Mouse (Mus musculus) heart, embryonic 13.5 days (tissue): ENCODE measurements around the gene 4931428F04Rik. TPM values are rescaled to one million over a fixed set of nuclear protein-coding genes. Genes with fewer than 3 reads are reported as not detected.
A peak's percentile ranks its signal among the peaks of the same experiment; 100 is the strongest.

Source experiments
- ATAC-seq: fragments of 200-750 bp; cut with Nextera tagmentation; 2 replicates; pipeline ENCODE4 v1.8.0; 2017; ENCODE audit warnings: moderate TSS enrichment; ENCODE audit not compliant: insufficient number of reproducible peaks, low FRiP score, low TSS enrichment; ENCODE audit errors: extremely low read depth
- H3K27ac ChIP-seq: fragments of 300-500 bp; sonication (generic); replicated peaks from 2 replicates; pipeline ENCODE4 v1.5.1; 2015; ENCODE audit warnings: moderate library complexity, mild to moderate bottlenecking, inconsistent platforms
- H3K27me3 ChIP-seq: fragments of 300-500 bp; sonication (generic); replicated peaks from 2 replicates; pipeline ENCODE4 v1.6.1; 2015; ENCODE audit warnings: mild to moderate bottlenecking, inconsistent platforms
- H3K36me3 ChIP-seq: fragments of 300-500 bp; sonication (generic); 2 replicates; pipeline ENCODE4 v1.6.1; 2015; ENCODE audit warnings: mild to moderate bottlenecking, inconsistent platforms
- H3K4me1 ChIP-seq: fragments of 300-500 bp; sonication (generic); 2 replicates; pipeline ENCODE4 v1.6.1; 2015; ENCODE audit warnings: inconsistent platforms
- H3K4me2 ChIP-seq: fragments of 300-500 bp; sonication (generic); 2 replicates; pipeline ENCODE4 v1.6.1; 2015; ENCODE audit warnings: inconsistent platforms, mild to moderate bottlenecking, moderate library complexity
- H3K4me3 ChIP-seq: fragments of 300-500 bp; sonication (generic); 2 replicates; pipeline ENCODE4 v1.5.1; 2015; ENCODE audit warnings: moderate library complexity, mild to moderate bottlenecking, inconsistent platforms
- H3K9ac ChIP-seq: fragments of 300-500 bp; sonication (generic); 2 replicates; pipeline ENCODE4 v1.6.1; 2015; ENCODE audit warnings: inconsistent platforms, mild to moderate bottlenecking, moderate library complexity
- H3K9me3 ChIP-seq: fragments of 300-500 bp; sonication (generic); 2 replicates; pipeline ENCODE4 v1.6.1; 2016; ENCODE audit warnings: inconsistent platforms
- WGBS: fragments of 180-500 bp; shearing (Covaris S2); methylation state at CpG from one replicate; pipeline ENCODE4 v1.1.7; 2015; ENCODE audit warnings: mixed read lengths; 5-methylcytosine and 5-hydroxymethylcytosine counted together
- polyA plus RNA-seq: library from polyadenylated mRNA; unstranded; fragments of >200 nt; fragmentation: Nextera tagmentation; extraction: Ambion mirVana; gene quantifications from 2 replicates; pipeline ENCODE4 v1.2.1, GENCODE M21; 2015

4931428F04Rik gene
- polyA plus RNA-seq, 1 experiment from 2014 or later = 6.5 TPM

DNA sequence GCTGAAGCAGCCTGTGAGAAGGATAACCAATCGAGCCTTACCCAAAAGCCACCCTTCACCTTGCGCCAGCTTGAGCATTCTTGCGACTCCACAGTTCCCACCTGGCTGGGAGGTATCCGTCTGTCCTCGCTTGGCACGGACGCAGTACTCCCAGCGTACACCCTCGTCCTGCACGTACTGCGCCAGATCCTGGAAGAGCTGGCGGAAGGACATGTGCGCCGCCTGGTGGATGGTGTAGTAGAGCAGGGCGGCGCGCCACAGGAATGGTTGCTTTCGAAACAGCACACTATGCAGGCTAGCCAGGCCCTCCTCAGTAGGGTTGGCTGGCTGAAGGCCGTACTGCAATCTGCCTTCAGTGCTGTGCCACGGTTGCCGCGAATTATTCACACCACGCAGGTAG is 6.6 kb downstream of the 4931428F04Rik start:
- H3K27ac ChIP-seq = no peak overlapping the region
- peaks cover 18% of the 10 kb centered on the region for H3K4me1 ChIP-seq
- H3K9me3 ChIP-seq = no peaks in the 10 kb centered on the region
- no peak overlapping the region; the same call in 1 of the 2 replicates for H3K4me2 ChIP-seq
- peaks cover 20% of the 10 kb centered on the region for H3K36me3 ChIP-seq
- no peak for ATAC-seq
- H3K4me3 ChIP-seq = 0 out of 2 replicates have a peak overlapping the region, but pooled peaks have one; percentile 8
- 25% methylated on average over 23 of the region's 23 CpGs for WGBS
- H3K27me3 ChIP-seq = peaks cover 66% of the 10 kb centered on the region
- H3K9ac ChIP-seq = no peak overlapping the region

DNA sequence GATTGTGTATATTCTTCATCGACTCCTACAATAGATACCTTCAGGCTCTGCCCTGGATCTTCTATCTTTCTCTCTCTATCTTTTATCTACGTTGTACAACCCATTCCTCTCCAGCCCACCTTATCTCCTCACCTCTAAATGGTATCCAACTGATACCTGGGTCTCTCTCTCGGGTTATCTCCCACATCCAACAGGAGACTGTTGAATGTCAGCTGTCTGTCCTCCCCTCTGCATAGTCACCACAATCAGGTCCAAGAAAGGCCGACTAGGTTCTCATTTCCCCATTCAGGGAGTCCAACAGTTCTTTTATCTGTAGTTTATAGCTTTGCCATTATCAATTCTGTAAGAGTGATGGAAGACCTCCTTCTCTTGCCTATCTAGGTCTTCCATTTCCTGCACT is 7.4 kb downstream of the 4931428F04Rik start:
- H3K9me3 ChIP-seq = no peaks in the 10 kb centered on the region
- no peak overlapping the region for H3K4me2 ChIP-seq
- ATAC-seq = no peak
- no peak overlapping the region for H3K27ac ChIP-seq
- WGBS = 53% methylated on average over 4 of the region's 4 CpGs
- H3K36me3 ChIP-seq = peaks cover 20% of the 10 kb centered on the region
- H3K4me1 ChIP-seq = peaks cover 17% of the 10 kb centered on the region
- no peak overlapping the region for H3K9ac ChIP-seq
- no peak overlapping the region for H3K4me3 ChIP-seq
- H3K27me3 ChIP-seq = peaks cover 74% of the 10 kb centered on the region

DNA sequence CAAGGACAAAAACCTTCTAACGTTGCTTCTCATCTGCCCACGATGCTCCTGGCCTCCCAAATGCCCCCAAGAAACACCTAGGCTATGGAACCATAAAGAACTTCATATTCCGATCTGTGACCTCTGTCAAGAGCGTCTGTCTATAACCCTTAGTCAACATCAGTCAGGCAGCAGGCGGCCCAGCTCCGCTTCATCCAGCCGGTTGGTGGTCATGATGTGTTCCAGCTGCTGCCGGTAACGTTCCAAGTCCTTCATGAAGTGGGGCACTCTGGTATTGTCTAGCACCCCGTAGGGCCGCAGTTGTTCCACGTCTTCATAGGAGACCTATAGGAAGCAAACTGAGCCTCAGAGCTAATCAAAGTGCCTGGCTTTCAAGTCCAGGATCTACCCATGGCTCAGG is 7.8 kb downstream of the 4931428F04Rik start:
- 83% methylated on average over 12 of the region's 12 CpGs for WGBS
- peaks cover 78% of the 10 kb centered on the region for H3K27me3 ChIP-seq

DNA sequence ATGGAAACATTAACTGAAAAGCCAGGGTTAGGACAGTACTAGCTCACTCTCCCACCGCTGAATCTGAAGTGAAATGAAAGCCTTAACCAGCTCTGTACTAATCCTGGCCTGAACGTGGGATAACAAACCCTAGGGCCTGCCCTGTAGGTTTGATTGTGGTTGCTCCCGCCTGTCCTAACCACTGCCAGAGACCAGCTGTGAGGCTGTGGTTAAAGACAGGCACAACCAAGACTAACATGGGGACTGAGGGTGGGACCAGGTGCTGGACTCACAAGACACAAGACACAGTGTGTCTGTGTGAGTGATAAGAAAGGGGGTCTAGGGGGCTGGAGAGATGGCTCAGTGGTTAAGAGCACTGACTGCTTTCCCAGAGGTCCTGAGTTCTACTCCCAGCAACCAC is 9.1 kb downstream of the 4931428F04Rik start:
- peaks cover 30% of the 10 kb centered on the region for H3K4me1 ChIP-seq
- peaks cover 82% of the 10 kb centered on the region for H3K27me3 ChIP-seq
- 65% methylated on average over 3 of the region's 3 CpGs for WGBS
- H3K4me2 ChIP-seq = no peak overlapping the region
- no peak for ATAC-seq
- no peak overlapping the region for H3K9ac ChIP-seq
- peaks cover 20% of the 10 kb centered on the region for H3K36me3 ChIP-seq
- H3K9me3 ChIP-seq = no peaks in the 10 kb centered on the region
- H3K4me3 ChIP-seq = no peak overlapping the region
- H3K27ac ChIP-seq = no peak overlapping the region

More for the DNA sequence above, 7.8 kb downstream of the 4931428F04Rik start:
- H3K4me3 ChIP-seq = no peak overlapping the region
- no peak overlapping the region for H3K4me2 ChIP-seq
- H3K27ac ChIP-seq = no peak overlapping the region
- peaks cover 17% of the 10 kb centered on the region for H3K4me1 ChIP-seq
- no peaks in the 10 kb centered on the region for H3K9me3 ChIP-seq
- peaks cover 20% of the 10 kb centered on the region for H3K36me3 ChIP-seq
- ATAC-seq = no peak
- no peak overlapping the region for H3K9ac ChIP-seq

DNA sequence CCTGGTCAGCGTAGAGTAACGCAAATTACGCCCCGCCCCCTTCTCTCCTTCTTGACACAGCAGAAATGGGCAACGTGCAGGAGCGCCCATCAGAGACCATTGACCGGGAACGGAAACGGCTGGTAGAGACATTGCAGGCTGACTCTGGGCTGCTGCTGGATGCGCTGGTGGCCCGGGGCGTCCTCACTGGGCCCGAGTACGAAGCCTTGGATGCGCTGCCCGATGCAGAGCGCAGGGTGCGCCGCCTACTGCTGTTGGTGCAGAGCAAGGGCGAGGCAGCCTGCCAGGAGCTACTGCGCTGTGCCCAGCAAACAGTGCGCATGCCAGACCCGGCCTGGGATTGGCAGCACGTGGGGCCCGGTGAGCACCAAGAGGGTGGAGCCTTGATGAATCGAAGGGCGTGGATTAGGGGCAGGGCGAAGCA is 10.7 kb downstream of the 4931428F04Rik start:
- ATAC-seq = no peak
- 4% methylated on average over 28 of the region's 28 CpGs for WGBS
- H3K27ac ChIP-seq = no peak overlapping the region
- peak overlapping the region; percentile 66 for H3K9ac ChIP-seq
- peak overlapping the region; percentile 41 for H3K4me3 ChIP-seq
- peaks cover 34% of the 10 kb centered on the region for H3K4me1 ChIP-seq
- no peaks in the 10 kb centered on the region for H3K9me3 ChIP-seq
- peaks cover 91% of the 10 kb centered on the region for H3K27me3 ChIP-seq
- H3K4me2 ChIP-seq = peak overlapping the region; percentile 68
- H3K36me3 ChIP-seq = peaks cover 16% of the 10 kb centered on the region

DNA sequence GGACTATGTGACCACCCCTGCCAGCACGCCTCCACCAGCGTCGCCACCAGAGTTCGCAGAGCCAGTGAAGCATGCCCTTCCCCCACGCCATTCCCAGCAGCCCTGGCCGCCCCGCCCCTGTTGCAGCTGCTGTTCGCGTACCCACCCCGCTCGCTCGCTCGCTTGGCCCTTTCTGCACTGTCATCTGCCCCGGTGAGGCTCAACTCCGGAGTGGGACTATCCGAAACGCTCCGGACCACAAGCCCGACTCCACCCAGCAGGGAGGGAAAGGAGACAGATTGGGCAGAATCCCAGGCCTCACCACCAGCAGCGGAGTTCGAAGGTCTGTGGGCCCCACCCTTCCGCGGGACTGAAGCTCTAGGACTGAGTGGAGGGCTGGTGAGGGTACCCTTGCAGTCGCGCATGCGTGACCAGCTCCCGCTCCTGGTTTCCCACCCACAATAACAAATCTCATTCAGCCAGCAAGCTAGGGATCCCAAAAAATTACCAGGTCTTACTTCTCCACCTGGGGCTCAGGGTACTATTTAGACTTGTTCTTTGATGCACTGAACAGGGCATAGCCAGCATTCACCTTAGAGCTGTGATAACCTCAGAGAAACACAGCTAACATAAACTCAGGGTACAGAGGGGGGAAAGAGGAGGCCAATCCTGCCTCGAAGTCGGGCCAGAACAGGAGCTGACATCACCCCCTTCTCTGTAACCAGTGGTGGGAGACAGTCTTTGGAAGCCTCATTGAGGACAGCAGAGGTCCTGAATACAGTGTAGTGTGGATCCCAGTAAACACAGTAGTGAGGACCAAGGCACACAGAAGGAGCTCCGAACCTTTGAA is 13.2 kb downstream of the 4931428F04Rik start:
- Histone ChIP-seq H3K4me3 (peak overlapping the region; percentile 54), H3K27me3 (peaks cover 96% of the 10 kb centered on the region), H3K4me2 (peak overlapping the region; percentile 81), H3K27ac (no peak overlapping the region), H3K9me3 (no peaks in the 10 kb centered on the region), H3K4me1 (peaks cover 30% of the 10 kb centered on the region), H3K36me3 (peaks cover 3% of the 10 kb centered on the region), H3K9ac (peak overlapping the region; percentile 77)
- 2% methylated on average over 30 of the region's 30 CpGs for WGBS
- ATAC-seq = peak; percentile 49

GRCm38 (mm10) chr8:105275840-105276239 is 13.8 kb downstream of the 4931428F04Rik start, which contains the start of gene Nol3:
Gene Nol3 (plus strand): TSS chr8:105276140.
- H3K9ac ChIP-seq = peak within 1 kb of the TSS; percentile 77
- no peak for ATAC-seq
- peaks cover 32% of the 10 kb centered on the region for H3K4me1 ChIP-seq
- WGBS = 12% methylated on average over 10 of the region's 10 CpGs
- H3K36me3 ChIP-seq = no peaks in the 10 kb centered on the region; the same call in 1 of the 2 replicates
- no peak within 1 kb of the TSS for H3K27ac ChIP-seq
- peak within 1 kb of the TSS; percentile 81 for H3K4me2 ChIP-seq
- H3K27me3 ChIP-seq = peaks cover 100% of the 10 kb centered on the region
- peak within 1 kb of the TSS; percentile 54 for H3K4me3 ChIP-seq
- H3K9me3 ChIP-seq = no peaks in the 10 kb centered on the region

- WGBS = 12% methylated on average over 11 of the region's 11 CpGs
- ATAC-seq = no peak
- H3K4me1 ChIP-seq = peaks cover 36% of the 10 kb centered on the region
- no peak overlapping the region for H3K27ac ChIP-seq
- peaks cover 100% of the 10 kb centered on the region for H3K27me3 ChIP-seq
- H3K9me3 ChIP-seq = no peaks in the 10 kb centered on the region
- H3K4me3 ChIP-seq = peak overlapping the region; percentile 54
- H3K4me2 ChIP-seq = peak overlapping the region; percentile 81
- no peaks in the 10 kb centered on the region for H3K36me3 ChIP-seq
- peak overlapping the region; percentile 44; the same call in 1 of the 2 replicates for H3K9ac ChIP-seq
These were observed 14.3 kb downstream of the 4931428F04Rik start for GRCm38 (mm10) chr8:105275387-105275786.

DNA sequence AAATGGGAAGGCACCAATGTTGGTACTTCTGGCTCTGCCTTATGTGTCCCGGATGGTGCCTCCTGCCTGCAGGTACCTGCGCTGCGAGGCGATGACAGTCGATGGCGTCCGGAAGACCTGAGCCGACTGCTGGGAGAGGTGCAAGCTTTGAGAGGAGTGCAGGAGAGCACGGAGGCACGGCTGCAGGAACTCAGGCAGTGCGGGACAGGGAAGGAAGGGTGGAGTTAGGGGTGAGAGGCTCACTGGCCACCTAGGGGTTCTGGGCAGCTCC is 18.8 kb downstream of the 4931428F04Rik start:
- no peaks in the 10 kb centered on the region for H3K36me3 ChIP-seq
- no peak overlapping the region for H3K27ac ChIP-seq
- peak overlapping the region; percentile 10; the same call in 1 of the 2 replicates for H3K4me3 ChIP-seq
- no peak for ATAC-seq
- H3K4me2 ChIP-seq = peak overlapping the region; percentile 96; the same call in 1 of the 2 replicates
- H3K4me1 ChIP-seq = peaks cover 39% of the 10 kb centered on the region
- 5% methylated on average over 11 of the region's 11 CpGs for WGBS
- H3K9ac ChIP-seq = no peak overlapping the region
- H3K9me3 ChIP-seq = 0 out of 2 replicates have a peak, but pooled peaks cover 6% of the 10 kb centered on the region
- H3K27me3 ChIP-seq = peaks cover 100% of the 10 kb centered on the region

GRCm38 (mm10) chr8:105270101-105270915 is 19.4 kb downstream of the 4931428F04Rik start:
- ATAC-seq = no peak
- H3K9me3 ChIP-seq = 0 out of 2 replicates have a peak, but pooled peaks cover 6% of the 10 kb centered on the region

GRCm38 (mm10) chr8:105269461-105269947 is 20.2 kb downstream of the 4931428F04Rik start, which contains the start of gene Hsf4:
Gene Hsf4 (plus strand): TSS chr8:105269801.
- peak within 1 kb of the TSS; percentile 74 for H3K9ac ChIP-seq
- peaks cover 40% of the 10 kb centered on the region for H3K4me1 ChIP-seq
- H3K9me3 ChIP-seq = 0 out of 2 replicates have a peak, but pooled peaks cover 6% of the 10 kb centered on the region
- peaks cover 93% of the 10 kb centered on the region for H3K27me3 ChIP-seq
- under 1% methylated on average over 42 of the region's 42 CpGs for WGBS
- H3K27ac ChIP-seq = no peak within 1 kb of the TSS
- peak within 1 kb of the TSS; percentile 60 for H3K4me3 ChIP-seq
- H3K4me2 ChIP-seq = peak within 1 kb of the TSS; percentile 96
- H3K36me3 ChIP-seq = no peaks in the 10 kb centered on the region
- no peak for ATAC-seq

More at GRCm38 (mm10) chr8:105270101-105270915, 19.4 kb downstream of the 4931428F04Rik start:
- no peaks in the 10 kb centered on the region for H3K36me3 ChIP-seq
- WGBS = 6% methylated on average over 39 of the region's 39 CpGs
- H3K4me3 ChIP-seq = peak overlapping the region; percentile 60
- peaks cover 99% of the 10 kb centered on the region for H3K27me3 ChIP-seq
- no peak overlapping the region for H3K27ac ChIP-seq
- peak overlapping the region; percentile 96 for H3K4me2 ChIP-seq
- H3K4me1 ChIP-seq = peaks cover 34% of the 10 kb centered on the region
- H3K9ac ChIP-seq = peak overlapping the region; percentile 74; the same call in 1 of the 2 replicates
